Mouse (Mus musculus) fibroblast of lung, adult 2 months (primary cell): ENCODE results near the gene Ptcd2.

ENCODE experiments used
- DNase-seq: peaks from one replicate; pipeline ENCODE4 v3.0.0-alpha.2; 2011; ENCODE audit warnings: low read depth

Ptcd2 gene

GRCm38 (mm10) chr13:99304365-99304764, 40.1 kb downstream of the Ptcd2 start:
- no peak for DNase-seq

- no peak for DNase-seq
Observed at GRCm38 (mm10) chr13:99303846-99304245, 40.7 kb downstream of the Ptcd2 start.

- no peak for DNase-seq
Observed at GRCm38 (mm10) chr13:99299921-99300320, 44.6 kb downstream of the Ptcd2 start.

GRCm38 (mm10) chr13:99294176-99294575, 50.3 kb downstream of the Ptcd2 start:
- no peak for DNase-seq

DNA sequence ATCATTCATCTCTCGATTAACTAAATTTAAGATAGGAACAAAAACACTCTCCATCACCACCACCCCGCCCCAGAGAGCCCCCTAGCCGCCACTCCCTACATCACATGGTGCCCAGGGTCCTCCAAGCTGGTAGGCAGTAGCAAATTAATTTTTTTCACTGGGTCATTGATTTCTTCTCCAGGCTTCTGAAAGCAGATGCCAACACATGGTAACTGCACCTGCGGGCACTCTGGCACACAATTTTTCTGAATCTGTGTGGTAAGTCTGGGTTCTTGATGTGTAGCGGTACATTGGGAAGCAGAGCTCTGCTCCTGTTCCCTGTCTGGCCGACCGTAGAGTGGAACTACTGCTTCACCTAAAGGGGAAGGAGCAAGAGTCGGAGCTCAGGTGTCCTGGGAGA, 53.7 kb downstream of the Ptcd2 start:
- no peak for DNase-seq

DNA sequence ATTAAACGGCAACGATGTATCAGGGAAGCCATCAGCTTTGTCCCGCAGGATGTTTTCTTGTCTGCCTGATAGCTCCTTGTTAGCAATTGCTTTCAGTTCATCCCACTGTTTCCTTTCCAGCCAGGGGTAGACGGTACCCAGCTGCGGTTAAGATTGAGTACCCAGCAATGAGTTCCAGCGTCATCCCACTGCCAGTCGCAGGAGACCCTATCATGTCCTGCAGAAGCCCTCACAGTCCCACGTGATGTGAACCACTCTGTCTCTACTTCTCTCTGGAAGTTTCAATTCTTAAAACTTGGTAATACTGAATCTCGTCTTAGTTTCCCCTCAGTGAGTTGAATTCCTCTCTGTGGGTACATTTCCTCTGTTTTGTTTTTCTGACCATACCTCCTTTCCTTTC, 56.7 kb downstream of the Ptcd2 start:
- no peak for DNase-seq

GRCm38 (mm10) chr13:99287207-99287606, 57.3 kb downstream of the Ptcd2 start:
- DNase-seq, result no peak

DNA sequence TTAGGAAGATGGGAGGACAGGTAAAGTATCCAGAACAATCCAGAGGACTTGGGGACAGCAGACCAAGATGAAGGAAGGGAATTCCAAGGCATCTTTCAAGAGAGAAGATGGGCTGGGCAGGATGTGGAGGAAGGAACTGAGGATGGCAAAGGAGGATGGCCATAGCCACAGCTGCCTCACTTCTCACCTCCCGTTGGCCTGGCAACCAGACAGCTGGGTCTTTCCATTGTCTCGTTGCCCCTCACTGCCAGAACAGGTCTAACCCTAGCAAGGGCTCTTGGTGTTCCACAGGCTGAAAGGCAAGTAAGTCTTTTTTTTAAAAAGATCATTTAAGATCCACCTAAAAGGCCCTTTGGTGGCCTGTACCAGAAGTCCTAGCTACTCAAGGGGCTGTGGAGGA, 59.3 kb downstream of the Ptcd2 start:
- DNase-seq, result no peak

DNA sequence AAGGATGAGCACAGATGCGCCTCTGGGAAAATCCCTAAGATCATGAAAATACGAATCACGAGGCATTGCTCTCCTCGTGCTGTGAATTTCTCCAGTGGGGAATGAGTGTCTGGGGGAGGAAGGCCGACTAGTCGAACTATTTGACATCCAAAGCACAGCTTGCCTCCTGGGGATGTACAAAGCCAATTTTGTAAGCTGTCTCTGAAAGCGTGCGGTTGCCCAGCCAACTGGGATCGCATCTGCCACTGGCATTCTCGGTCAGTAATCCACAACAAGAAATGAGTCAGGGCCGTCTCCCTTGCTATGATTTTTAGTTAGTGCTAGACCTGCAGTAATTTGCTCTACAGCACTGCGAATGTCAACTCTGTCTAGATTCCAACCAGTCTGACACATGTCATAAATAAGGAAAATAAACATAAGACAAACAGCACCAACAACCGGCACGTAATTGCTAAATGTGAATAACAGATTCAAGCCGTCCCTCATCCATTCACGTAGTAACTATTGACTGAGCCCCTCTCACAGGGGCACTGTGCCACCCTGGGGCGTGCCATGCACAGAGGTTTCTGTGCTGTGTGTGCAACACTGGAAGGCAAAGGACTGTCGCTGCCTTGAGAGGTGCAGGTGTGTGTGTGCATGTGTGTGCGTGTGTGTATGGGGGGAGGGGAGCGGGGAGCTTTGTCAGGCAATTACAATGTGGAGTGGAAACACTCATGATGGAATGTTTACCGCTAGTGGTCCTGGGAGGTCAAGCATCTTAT, 59.9 kb downstream of the Ptcd2 start:
- DNase-seq, result peak; percentile 30

DNA sequence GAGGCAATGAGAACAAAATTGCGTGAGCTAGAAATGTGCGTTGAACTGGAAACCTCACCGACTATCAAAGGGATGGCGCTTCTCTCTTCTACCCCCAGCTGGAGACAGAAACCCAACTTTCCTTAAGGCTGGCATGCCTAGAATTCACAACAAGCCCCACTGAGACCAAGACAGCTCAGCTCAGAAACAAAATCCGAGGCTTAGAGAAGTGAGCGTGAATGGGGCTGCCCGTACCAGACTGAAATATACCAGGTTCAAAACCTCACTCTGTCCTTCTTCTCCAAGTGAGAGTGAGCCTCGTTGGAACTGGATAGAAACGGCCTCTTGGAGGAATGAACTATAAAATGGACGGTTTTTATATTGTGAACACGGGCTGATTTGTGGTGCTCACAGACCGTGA, 60.6 kb downstream of the Ptcd2 start:
- no peak for DNase-seq

- no peak for DNase-seq
Observed at GRCm38 (mm10) chr13:99282961-99283360, 61.5 kb downstream of the Ptcd2 start.

DNA sequence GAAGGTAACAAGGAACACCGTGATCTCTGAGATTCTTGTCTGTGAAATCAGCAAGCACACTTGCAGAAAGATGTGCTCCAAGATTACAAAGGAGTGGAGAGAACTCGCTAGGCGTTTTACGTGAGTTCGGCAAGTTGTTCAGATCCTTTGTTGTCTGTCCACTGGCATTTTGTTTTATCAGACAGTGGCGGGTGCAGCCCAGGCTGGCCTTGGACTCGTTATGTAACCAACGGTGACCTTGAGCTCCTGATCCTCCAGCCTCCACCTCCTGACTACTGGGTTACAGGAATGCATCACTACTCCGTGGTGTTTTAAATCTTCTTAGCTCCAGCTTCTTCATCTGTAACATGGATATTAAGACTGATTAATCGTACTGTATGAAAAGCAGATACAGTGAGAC, 65.2 kb downstream of the Ptcd2 start:
- DNase-seq, result no peak

DNA sequence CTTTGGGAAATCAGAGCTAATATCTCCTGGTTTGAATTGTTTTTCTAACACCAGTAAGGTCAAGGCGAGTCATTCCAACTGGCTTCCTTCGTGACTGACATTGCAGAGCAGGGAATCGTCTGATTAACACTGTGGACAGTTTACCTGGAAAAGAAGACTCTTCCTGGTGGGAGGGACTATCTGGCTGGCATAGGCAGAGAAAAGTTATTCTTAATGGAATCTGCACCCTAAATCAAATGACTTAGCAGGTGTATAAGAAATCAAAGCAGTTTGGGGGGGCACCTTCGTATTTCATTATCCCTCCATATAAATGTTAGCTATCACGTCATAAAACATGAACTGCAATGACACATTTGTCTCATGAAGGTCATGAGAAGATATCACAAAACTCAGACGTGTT, 66.0 kb downstream of the Ptcd2 start:
- no peak for DNase-seq

- no peak for DNase-seq
Observed at GRCm38 (mm10) chr13:99277521-99277920, 67.0 kb downstream of the Ptcd2 start.

GRCm38 (mm10) chr13:99272046-99272445, 72.5 kb downstream of the Ptcd2 start:
- DNase-seq, result no peak
